Mouse (Mus musculus): ENCODE measurements around the gene 1600002K03Rik. TPM values are rescaled to one million over a fixed set of nuclear protein-coding genes. Genes with fewer than 3 reads are reported as not detected.

1600002K03Rik gene
- total RNA-seq, 2 experiments from 2014 or later = 5.8 to 6.2 TPM

- DNase-seq (ENCODE audit: extremely low spot score in 1 of 2, low spot score in 1 of 2) = no peak
Measured at GRCm38 (mm10) chr10:80152071-80152872, 20.5 kb upstream of the 1600002K03Rik start.

GRCm38 (mm10) chr10:80152873-80153260 lies 19.9 kb upstream of the 1600002K03Rik start:
- DNase-seq (ENCODE audit: extremely low spot score in 1 of 2, low spot score in 1 of 2) = no peak

- DNase-seq (ENCODE audit: extremely low spot score in 1 of 2, low spot score in 1 of 2) = no peak
Measured at GRCm38 (mm10) chr10:80153713-80154112, 19.0 kb upstream of the 1600002K03Rik start.

GRCm38 (mm10) chr10:80154384-80154783 lies 18.4 kb upstream of the 1600002K03Rik start:
- DNase-seq (ENCODE audit: extremely low spot score in 1 of 2, low spot score in 1 of 2) = no peak

GRCm38 (mm10) chr10:80155277-80155676 lies 17.5 kb upstream of the 1600002K03Rik start:
- no peak for DNase-seq (ENCODE audit: extremely low spot score in 1 of 2, low spot score in 1 of 2)

GRCm38 (mm10) chr10:80156002-80156751 lies 16.6 kb upstream of the 1600002K03Rik start:
- no peak for DNase-seq (ENCODE audit: extremely low spot score in 1 of 2, low spot score in 1 of 2)

- DNase-seq (ENCODE audit: extremely low spot score in 1 of 2, low spot score in 1 of 2) = no peak
Measured at GRCm38 (mm10) chr10:80156752-80157053, 16.0 kb upstream of the 1600002K03Rik start.

GRCm38 (mm10) chr10:80157141-80157929 lies 15.4 kb upstream of the 1600002K03Rik start:
- DNase-seq (ENCODE audit: extremely low spot score in 1 of 2, low spot score in 1 of 2) = no peak

GRCm38 (mm10) chr10:80158307-80158986 lies 14.3 kb upstream of the 1600002K03Rik start:
- no peak for DNase-seq (ENCODE audit: extremely low spot score in 1 of 2, low spot score in 1 of 2)

- DNase-seq (ENCODE audit: extremely low spot score in 1 of 2, low spot score in 1 of 2) = no peak
Measured at GRCm38 (mm10) chr10:80159021-80159560, 13.7 kb upstream of the 1600002K03Rik start.

- DNase-seq (ENCODE audit: extremely low spot score in 1 of 2, low spot score in 1 of 2) = peak; percentile 95 to 98
Measured at GRCm38 (mm10) chr10:80159561-80160454, 12.9 kb upstream of the 1600002K03Rik start.

GRCm38 (mm10) chr10:80160455-80161371 lies 12.0 kb upstream of the 1600002K03Rik start:
- no peak for DNase-seq (ENCODE audit: extremely low spot score in 1 of 2, low spot score in 1 of 2)

- DNase-seq (ENCODE audit: extremely low spot score in 1 of 2, low spot score in 1 of 2) = no peak
Measured at GRCm38 (mm10) chr10:80161522-80162242, 11.1 kb upstream of the 1600002K03Rik start.

GRCm38 (mm10) chr10:80162243-80162608 lies 10.5 kb upstream of the 1600002K03Rik start:
- no peak for DNase-seq (ENCODE audit: extremely low spot score in 1 of 2, low spot score in 1 of 2)

- DNase-seq (ENCODE audit: extremely low spot score in 1 of 2, low spot score in 1 of 2) = no peak
Measured at GRCm38 (mm10) chr10:80162716-80163299, 9.9 kb upstream of the 1600002K03Rik start.

GRCm38 (mm10) chr10:80163721-80164120 lies 9.0 kb upstream of the 1600002K03Rik start:
- no peak for DNase-seq (ENCODE audit: extremely low spot score in 1 of 2, low spot score in 1 of 2)
